Mouse (Mus musculus) liver, embryonic 14.5 days (tissue): ENCODE measurements around the gene Wasf3. TPM values are rescaled to one million over a fixed set of nuclear protein-coding genes. Genes with fewer than 3 reads are reported as not detected.

Experiments
- ATAC-seq: fragments of 200-750 bp; cut with Nextera tagmentation; 2 replicates; pipeline ENCODE4 v1.8.0; 2017; ENCODE audit warnings: moderate number of reproducible peaks, mild to moderate bottlenecking, moderate library complexity; ENCODE audit not compliant: insufficient read depth
- DNase-seq, 3 experiments: peaks; one replicate each; pipeline ENCODE4 v3.0.0-alpha.2; 2012 to 2013; ENCODE audit warnings: low read depth in 3 of 3, low spot score in 3 of 3
- H3K27ac ChIP-seq: fragments of 300-500 bp; sonication (generic); 2 replicates; pipeline ENCODE4 v1.5.1; 2014; ENCODE audit warnings: moderate library complexity, mild to moderate bottlenecking, control low read depth, inconsistent platforms
- H3K27me3 ChIP-seq: fragments of 300-500 bp; sonication (generic); 2 replicates; pipeline ENCODE4 v1.6.1; 2014; ENCODE audit warnings: mild to moderate bottlenecking, low read length, moderate library complexity; ENCODE audit not compliant: control insufficient read depth, insufficient read depth
- H3K36me3 ChIP-seq: fragments of 300-500 bp; sonication (generic); replicated peaks from 2 replicates; pipeline ENCODE4 v1.6.1; 2014; ENCODE audit warnings: low read depth; ENCODE audit not compliant: control insufficient read depth, insufficient read depth
- H3K4me1 ChIP-seq, 2 experiments: fragments of 200-500 bp in 1 of 2; fragments of 300-500 bp in 1 of 2; sonication (generic) in 1 of 2; replicated peaks; 2 replicates each; pipeline ENCODE4 v1.6.1; 2012 to 2014; ENCODE audit warnings: antibody characterized with exemption in 1 of 2, inconsistent platforms in 1 of 2, low read length in 1 of 2; ENCODE audit not compliant: control insufficient read depth in 2 of 2, insufficient read depth in 2 of 2
- H3K4me2 ChIP-seq: fragments of 300-500 bp; sonication (generic); 2 replicates; pipeline ENCODE4 v1.6.1; 2014; ENCODE audit warnings: low read depth, mild to moderate bottlenecking, control low read depth, moderate library complexity
- H3K4me3 ChIP-seq, 2 experiments: fragments of 200-500 bp in 1 of 2; fragments of 300-500 bp in 1 of 2; sonication (generic) in 1 of 2; 2 replicates each; pipeline ENCODE4 v1.5.1; 2012 to 2014; ENCODE audit warnings: low read depth in 2 of 2, low read length in 2 of 2, mild to moderate bottlenecking in 2 of 2, control low read depth in 1 of 2, inconsistent platforms in 1 of 2, moderate library complexity in 1 of 2; ENCODE audit not compliant: insufficient read depth in 1 of 2
- H3K9ac ChIP-seq: fragments of 300-500 bp; sonication (generic); replicated peaks from 2 replicates; pipeline ENCODE4 v1.6.1; 2014; ENCODE audit warnings: mild to moderate bottlenecking, control low read depth, moderate library complexity
- H3K9me3 ChIP-seq: fragments of 300-500 bp; sonication (generic); 2 replicates; pipeline ENCODE4 v1.6.1; 2016; ENCODE audit warnings: low read length, mixed read lengths; ENCODE audit not compliant: control insufficient read depth
- CTCF ChIP-seq: IDR thresholded peaks from 2 replicates; pipeline ENCODE4 v1.5.1; 2016; ENCODE audit warnings: antibody characterized with exemption, low read depth, control low read depth
- EP300 ChIP-seq: IDR thresholded peaks from 2 replicates; pipeline ENCODE4 v1.6.1; 2016; ENCODE audit warnings: antibody characterized with exemption, low read depth
- WGBS: fragments of 180-500 bp; shearing (Covaris S2); extraction: QIAGEN DNeasy Blood & Tissue Kit; methylation state at CpG from one replicate; pipeline ENCODE4 v1.1.7; 2014; ENCODE audit not compliant: insufficient replicate concordance; 5-methylcytosine and 5-hydroxymethylcytosine counted together
- polyA plus RNA-seq, 2 experiments: library from polyadenylated mRNA; depleted of rRNA in 1 of 2; stranded (reverse) in 1 of 2; unstranded in 1 of 2; fragments of >200 nt; fragmentation: Nextera tagmentation in 1 of 2; extraction: Ambion mirVana in 1 of 2; gene quantifications; 2 replicates each; pipeline versions ENCODE4 v1.2.1 to v1.2.3; 2012 to 2014

Wasf3 gene
- 0.06 and 0.07 TPM in 2 replicates for polyA plus RNA-seq (2012; rRNA removed)
- polyA plus RNA-seq (2014; fragmentation: Nextera tagmentation; extraction: Ambion mirVana), result 0.04 TPM in 2 replicates

DNA sequence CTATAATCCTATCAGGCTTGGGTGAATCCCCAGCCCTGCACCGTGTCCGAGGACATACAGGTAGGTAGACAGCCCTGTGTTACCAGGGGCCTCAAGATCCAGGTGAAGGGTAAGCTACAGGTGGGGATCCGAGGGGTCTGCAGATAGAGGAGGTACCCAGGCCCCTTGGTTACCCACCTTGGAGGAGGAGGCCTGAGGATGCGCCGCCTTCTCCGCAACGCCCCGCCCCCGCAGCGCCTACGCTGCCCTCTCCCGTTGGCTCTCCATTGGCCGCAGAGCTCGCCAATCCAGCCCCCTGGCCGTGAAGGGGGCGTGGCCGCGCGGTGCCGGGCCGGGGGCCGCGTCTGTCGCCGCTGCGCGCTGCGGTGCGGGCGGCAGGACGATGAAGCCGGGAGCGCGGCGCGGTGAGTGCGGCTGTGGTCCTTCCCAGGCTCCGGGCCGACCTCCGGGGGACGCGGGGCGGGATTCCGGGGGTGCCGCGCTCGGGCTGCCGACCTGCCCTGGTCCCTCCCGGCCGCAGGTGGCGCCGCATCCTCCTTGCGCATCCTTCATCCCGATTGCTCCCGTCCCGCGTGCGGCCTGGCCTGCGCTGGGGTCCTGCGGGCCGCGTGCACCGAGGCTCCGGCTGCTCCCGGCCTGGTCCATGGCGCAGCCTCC, at the start of gene Wasf3:
Gene Wasf3, plus strand, starts transcription at position 51 of the 657 bp plus-strand sequence.
- peaks cover 20% of the 10 kb centered on the region for H3K27me3 ChIP-seq
- H3K9me3 ChIP-seq, result no peaks in the 10 kb centered on the region
- H3K36me3 ChIP-seq, result no peaks in the 10 kb centered on the region
- TF ChIP-seq EP300 (no peak), CTCF (no peak)
- no peak within 1 kb of the TSS for H3K9ac ChIP-seq
- peak; percentile 45; the same call in 1 of the 2 replicates for ATAC-seq
- WGBS, result 1% methylated on average over 65 of the region's 66 CpGs
- peak within 1 kb of the TSS; percentile 46 for H3K4me2 ChIP-seq
- DNase-seq, result no peak
- no peaks in the 10 kb centered on the region for H3K4me1 ChIP-seq
- peak within 1 kb of the TSS; percentile 20 to 36 for H3K4me3 ChIP-seq
- no peak within 1 kb of the TSS for H3K27ac ChIP-seq

DNA sequence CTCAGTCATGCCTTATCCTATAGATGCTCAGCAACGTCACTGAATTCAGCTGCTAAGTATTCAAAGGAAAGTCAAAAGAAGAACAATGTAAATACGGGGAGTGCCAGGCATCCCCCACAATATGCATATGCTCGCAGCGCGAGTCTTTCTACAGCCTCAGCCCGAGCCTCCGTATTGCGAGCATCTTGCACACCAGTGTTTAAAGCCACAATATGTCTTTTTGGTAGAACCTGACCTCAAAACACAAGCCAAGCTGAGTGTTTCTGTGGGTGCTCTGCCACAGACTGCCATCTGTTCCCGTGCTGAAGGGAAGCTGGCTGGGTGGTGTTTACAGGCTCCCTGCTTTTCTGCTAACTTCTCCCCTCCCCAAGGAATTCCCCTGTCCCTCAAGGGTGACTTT, 46.7 kb upstream of the Wasf3 start:
- ATAC-seq (no peak), DNase-seq (no peak)
- Histone ChIP-seq H3K36me3 (no peaks in the 10 kb centered on the region), H3K4me1 (peaks cover 3 to 5% of the 10 kb centered on the region in 2 experiments; a peak in 3 of 4 replicates), H3K27ac (no peak overlapping the region), H3K9me3 (no peaks in the 10 kb centered on the region), H3K27me3 (no peaks in the 10 kb centered on the region), H3K4me2 (no peak overlapping the region), H3K9ac (no peak overlapping the region), H3K4me3 (no peak overlapping the region)
- 54% methylated on average over 9 of the region's 9 CpGs for WGBS
- TF ChIP-seq CTCF (no peak), EP300 (no peak)

DNA sequence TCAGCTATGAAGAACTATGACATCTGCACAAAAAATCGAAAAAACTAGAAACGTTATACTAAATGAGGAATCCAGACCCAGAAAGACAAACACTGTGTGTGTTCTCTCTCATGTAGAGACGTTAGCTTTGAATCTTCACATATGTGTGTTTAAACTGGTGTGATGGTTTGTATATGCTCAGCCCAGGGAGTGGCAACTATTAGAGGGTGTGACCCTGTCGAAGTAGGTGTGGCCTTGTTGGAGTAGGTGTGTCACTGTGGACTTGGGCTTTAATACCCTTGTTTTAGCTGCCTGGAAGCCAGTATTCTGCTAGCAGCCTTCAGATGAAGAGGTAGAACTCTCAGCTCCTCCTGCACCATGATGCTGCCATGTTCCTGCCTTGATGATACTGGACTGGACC, 44.7 kb upstream of the Wasf3 start:
- Histone ChIP-seq H3K27ac (no peak overlapping the region), H3K4me3 (no peak overlapping the region), H3K27me3 (no peaks in the 10 kb centered on the region), H3K4me1 (no peaks in the 10 kb centered on the region; a peak in 1 of 4 replicates), H3K36me3 (no peaks in the 10 kb centered on the region), H3K4me2 (peak overlapping the region; percentile 24), H3K9me3 (no peaks in the 10 kb centered on the region), H3K9ac (no peak overlapping the region)
- ATAC-seq, result peak; percentile 74
- WGBS, result 63% methylated on average over 4 of the region's 4 CpGs
- DNase-seq, result no peak
- TF ChIP-seq EP300, result no peak
- no peak for TF ChIP-seq CTCF

DNA sequence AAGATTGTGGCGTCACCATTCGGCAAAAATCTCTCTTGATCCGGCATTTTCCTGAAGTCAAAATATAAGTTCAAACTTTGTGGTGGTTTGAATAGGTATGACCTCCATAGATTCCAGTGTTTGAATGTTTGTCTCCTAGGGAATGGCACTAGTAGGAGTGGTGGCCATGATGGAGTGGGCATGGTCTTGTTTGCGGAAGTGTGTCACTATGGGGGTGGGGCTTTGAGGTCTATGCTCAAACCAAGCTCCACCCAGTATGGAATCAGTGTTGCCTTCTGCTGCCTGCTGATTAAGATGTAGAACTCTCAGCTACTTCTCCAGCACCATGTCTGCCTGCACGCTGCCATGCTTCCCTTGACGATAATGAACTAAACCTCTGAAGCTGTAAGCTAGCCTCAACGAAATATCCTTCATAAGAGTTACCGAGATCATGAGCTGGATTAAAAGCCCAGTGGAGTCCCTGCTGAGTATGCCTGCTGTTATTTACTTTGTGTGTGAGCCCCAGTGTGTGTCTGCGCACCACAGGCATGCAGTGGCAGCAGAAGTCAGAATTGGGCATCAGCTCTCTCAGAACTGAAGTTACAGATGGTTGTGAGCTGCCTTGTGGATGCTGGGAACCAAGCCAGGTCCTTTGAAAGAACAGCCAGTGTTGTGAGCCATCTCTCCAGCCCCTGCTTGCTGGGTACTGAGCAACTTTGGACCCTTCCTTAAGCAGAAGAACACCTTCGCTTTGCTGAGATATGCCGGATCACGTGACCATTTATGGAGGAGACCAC, 39.7 kb upstream of the Wasf3 start:
- no peaks in the 10 kb centered on the region for H3K27me3 ChIP-seq
- TF ChIP-seq EP300 (no peak), CTCF (no peak)
- no peak overlapping the region for H3K27ac ChIP-seq
- H3K4me1 ChIP-seq, result no peaks in the 10 kb centered on the region; a peak in 1 of 4 replicates
- H3K9me3 ChIP-seq, result no peaks in the 10 kb centered on the region
- DNase-seq, result no peak
- 74% methylated on average over 12 of the region's 12 CpGs for WGBS
- H3K4me3 ChIP-seq, result no peak overlapping the region
- no peak for ATAC-seq
- H3K4me2 ChIP-seq, result no peak overlapping the region
- H3K9ac ChIP-seq, result no peak overlapping the region
- H3K36me3 ChIP-seq, result no peaks in the 10 kb centered on the region

DNA sequence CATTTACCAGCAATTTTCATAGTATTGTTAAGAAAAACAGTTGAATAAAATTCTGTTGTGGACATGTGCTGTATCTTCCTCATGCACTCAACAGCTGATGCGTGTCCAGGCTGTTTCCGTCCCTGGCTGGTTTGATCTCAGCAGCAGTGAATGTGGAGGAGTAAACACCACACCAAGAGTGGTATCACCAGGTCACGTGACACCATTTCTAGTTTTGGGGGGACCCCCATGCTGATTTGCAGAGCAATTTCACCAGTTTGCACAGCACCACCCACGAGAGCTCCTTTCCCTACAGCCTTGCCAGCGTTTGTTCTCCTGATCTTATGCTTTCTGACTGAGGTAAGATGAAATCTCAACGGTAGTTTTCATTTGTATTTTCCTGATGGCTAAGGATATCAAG, 37.7 kb upstream of the Wasf3 start:
- 63% methylated on average over 6 of the region's 6 CpGs for WGBS
- Histone ChIP-seq H3K27ac (no peak overlapping the region), H3K36me3 (no peaks in the 10 kb centered on the region), H3K9ac (no peak overlapping the region), H3K9me3 (no peaks in the 10 kb centered on the region), H3K4me2 (no peak overlapping the region), H3K27me3 (no peaks in the 10 kb centered on the region), H3K4me1 (no peaks in the 10 kb centered on the region), H3K4me3 (no peak overlapping the region)
- no peak for ATAC-seq
- TF ChIP-seq EP300, result no peak
- TF ChIP-seq CTCF, result no peak
- no peak for DNase-seq
